Mouse (Mus musculus) heart, postnatal 10 days (tissue): ENCODE results near the gene Scube3. TPM values are rescaled to one million over a fixed set of nuclear protein-coding genes. Genes with fewer than 3 reads are reported as not detected.
A peak's percentile ranks its signal among the peaks of the same experiment; 100 is the strongest.

Source experiments
- DNase-seq, 2 experiments: peaks; one replicate each; pipeline ENCODE4 v3.0.0; 2021
- intact Hi-C: fragments of 180-260 bp; cut with DNase I; formaldehyde crosslinking; loops from one replicate; pipeline ENCODE4 v1.15.1; 2025
- total RNA-seq, 2 experiments: library from RNA; stranded (reverse); gene quantifications; 2 replicates each; pipeline ENCODE4 v1.2.3; 2021

The Scube3 gene
- total RNA-seq, 2 experiments from 2014 or later: 0.82 to 1.0 TPM

- intact Hi-C loops: no loop called here
- DNase-seq: no peak
Observed at GRCm38 (mm10) chr17:28130391-28131125, 11.4 kb upstream of the Scube3 start.

GRCm38 (mm10) chr17:28131156-28131555, 10.8 kb upstream of the Scube3 start:
- no peak for DNase-seq
- intact Hi-C loops: no loop called here

GRCm38 (mm10) chr17:28133193-28133592, 8.7 kb upstream of the Scube3 start:
- peak; percentile 67 to 81 for DNase-seq

GRCm38 (mm10) chr17:28135496-28135895, 6.4 kb upstream of the Scube3 start:
- no peak for DNase-seq
- intact Hi-C loops: no loop called here

More at GRCm38 (mm10) chr17:28133193-28133592, 8.7 kb upstream of the Scube3 start:
- intact Hi-C loops: loop anchor here (1.0 kb wide), 1 partner anchor 48 kb away; no protein-coding TSS in a partner anchor

GRCm38 (mm10) chr17:28136266-28136665, 5.7 kb upstream of the Scube3 start:
- intact Hi-C loops: no loop called here
- DNase-seq: peak; percentile 13 to 30

- intact Hi-C loops: no loop called here
- no peak for DNase-seq
Observed at GRCm38 (mm10) chr17:28138013-28138412, 3.9 kb upstream of the Scube3 start.

DNA sequence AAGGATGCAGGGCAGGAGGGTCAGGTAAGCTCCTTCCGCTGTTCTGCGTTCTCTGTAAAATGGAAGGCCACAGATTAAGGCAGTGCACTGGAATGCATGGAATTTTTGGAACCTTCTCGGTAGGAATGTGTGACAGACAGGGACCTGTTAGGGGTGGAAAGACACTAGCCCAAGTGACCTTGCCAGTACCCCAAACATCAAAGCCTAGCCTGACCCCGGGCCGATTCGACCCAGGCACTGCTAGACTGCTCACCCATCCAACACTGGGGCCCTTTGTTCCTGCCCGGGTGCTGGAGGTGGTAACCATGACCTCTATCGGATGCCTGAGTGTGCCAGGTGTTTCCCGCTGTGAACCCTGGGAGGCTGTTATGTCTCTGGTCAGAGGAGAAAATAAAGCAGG, 3.3 kb upstream of the Scube3 start:
- intact Hi-C loops: no loop called here
- no peak for DNase-seq

DNA sequence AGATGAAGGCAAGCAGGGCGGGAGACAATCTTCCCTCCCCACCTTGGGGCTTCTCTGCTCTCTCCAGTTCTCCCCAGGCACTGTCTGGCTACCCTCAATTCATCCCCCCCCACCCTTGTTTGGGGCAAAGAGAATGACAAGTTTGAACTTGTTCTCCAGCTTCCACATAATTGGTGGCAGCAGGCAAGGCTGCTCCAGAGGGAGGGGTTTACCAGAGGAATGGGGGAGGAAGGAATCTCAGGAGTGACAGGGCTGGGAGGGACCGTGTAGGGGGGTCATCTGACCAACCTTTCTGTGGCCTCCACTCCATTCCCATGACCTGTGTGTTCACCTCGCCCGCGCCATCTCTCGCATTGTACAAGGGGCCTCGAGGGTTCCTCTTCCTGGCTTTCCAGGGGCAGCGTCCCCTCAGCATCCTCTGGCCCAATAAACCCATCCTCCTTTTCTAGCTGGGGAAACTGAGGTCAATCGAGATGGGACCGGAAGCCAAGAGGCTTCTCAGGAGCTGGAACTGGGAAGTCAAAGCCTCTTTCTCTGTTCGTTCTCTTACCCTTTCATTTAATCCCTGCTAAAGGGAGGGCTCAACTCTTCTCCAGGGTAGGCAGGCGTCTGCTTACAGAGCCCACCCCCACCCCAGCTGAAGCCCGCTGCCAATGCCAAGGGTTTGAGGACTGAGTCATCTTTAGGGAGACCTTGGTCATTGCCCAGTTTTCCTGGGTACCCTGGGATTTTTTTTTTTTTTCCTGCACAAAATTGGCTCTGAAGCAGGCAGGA, 1.3 kb upstream of the Scube3 start:
- intact Hi-C loops: no loop called here
- DNase-seq: no peak

- DNase-seq: no peak
- intact Hi-C loops: no loop called here
Observed at GRCm38 (mm10) chr17:28141205-28141650, 713 bp upstream of the Scube3 start.

GRCm38 (mm10) chr17:28142700-28143610, 1.0 kb downstream of the Scube3 start:
- DNase-seq: no peak
- intact Hi-C loops: no loop called here

DNA sequence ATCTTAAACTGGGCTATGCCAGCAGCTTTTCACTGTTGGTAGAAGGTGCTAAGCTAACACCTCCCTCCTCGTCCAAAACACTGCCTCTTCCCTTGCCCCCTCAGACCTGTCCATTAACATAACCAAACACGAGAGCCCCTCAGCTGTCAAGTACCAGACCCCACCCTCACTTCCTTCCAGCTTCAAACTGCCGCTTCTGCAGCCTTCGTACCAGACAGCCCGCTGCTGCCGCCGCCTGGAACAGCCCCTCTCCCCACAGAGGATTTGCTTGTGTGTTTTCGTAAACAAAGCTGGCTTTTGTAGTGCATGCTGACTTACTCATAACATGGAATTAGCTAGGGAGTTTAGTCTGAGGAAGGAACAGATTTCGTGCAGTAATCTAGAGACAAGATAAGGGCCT, 1.8 kb downstream of the Scube3 start:
- DNase-seq: no peak
- intact Hi-C loops: no loop called here

DNA sequence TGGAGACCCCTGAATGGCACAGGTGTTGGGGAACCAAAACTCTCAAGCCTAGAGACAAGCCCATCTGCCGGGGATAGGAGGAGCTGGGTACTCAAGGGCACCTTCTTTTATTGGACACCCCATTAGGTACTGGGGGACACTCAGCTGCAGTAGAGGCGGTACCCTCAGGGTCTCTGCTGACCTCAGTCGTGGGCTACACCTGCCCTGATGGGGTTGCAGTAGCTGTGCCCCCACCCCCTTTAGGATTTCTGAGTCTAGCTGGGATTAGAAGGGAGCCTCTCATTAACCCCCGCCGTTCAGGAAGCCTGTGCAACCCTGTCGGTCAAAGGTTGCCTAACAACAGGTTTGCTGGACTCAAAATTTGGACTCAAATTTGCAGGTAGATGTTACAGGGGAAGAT, 2.3 kb downstream of the Scube3 start:
- no peak for DNase-seq
- intact Hi-C loops: no loop called here

DNA sequence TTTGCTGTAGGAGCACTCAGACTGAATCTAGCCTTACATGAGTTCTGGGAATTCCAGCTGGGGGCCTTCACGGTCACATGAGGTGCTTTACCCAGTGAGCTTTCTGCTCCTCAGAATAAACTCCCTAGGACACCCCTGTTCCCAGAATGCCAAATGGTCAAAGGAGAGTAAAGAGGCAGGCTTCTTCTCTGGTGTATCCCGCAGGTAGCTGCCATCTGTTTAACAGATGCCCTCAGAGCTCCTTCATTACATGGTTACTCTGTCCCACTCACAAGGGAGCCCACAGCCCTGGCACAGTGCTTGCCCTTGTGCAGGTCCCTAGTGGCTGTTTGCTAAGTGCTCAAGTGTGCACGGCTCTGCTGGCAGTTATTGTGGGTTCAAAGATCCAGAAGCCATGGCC, 6.3 kb downstream of the Scube3 start:
- intact Hi-C loops: no loop called here

GRCm38 (mm10) chr17:28149734-28150133, 7.8 kb downstream of the Scube3 start:
- DNase-seq: no peak
- intact Hi-C loops: no loop called here

More for the DNA sequence above, 6.3 kb downstream of the Scube3 start:
- no peak for DNase-seq

DNA sequence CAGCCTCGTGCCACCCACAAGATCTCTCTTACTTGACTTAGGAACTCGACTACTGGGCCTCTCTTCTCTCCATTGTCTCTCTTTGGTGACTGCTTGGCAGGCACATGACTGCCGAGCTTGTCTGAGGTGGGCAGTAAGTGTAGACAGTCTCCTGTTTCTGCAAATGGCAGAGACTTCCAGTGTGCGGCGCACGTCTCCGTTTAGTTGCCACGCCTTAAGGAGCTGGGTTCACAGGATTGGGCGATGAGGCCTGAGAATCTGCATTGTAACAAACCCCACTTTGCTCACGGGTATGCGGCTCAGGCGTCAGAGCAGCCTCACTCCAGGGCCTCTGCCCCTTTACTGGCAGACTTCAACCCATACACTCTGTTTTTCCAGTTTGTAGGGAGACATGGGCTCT, 8.5 kb downstream of the Scube3 start:
- DNase-seq: no peak
- intact Hi-C loops: no loop called here

GRCm38 (mm10) chr17:28153095-28153494, 11.2 kb downstream of the Scube3 start:
- DNase-seq: no peak
- intact Hi-C loops: no loop called here

- intact Hi-C loops: no loop called here
- no peak for DNase-seq
Observed at GRCm38 (mm10) chr17:28154970-28155369, 13.0 kb downstream of the Scube3 start.

DNA sequence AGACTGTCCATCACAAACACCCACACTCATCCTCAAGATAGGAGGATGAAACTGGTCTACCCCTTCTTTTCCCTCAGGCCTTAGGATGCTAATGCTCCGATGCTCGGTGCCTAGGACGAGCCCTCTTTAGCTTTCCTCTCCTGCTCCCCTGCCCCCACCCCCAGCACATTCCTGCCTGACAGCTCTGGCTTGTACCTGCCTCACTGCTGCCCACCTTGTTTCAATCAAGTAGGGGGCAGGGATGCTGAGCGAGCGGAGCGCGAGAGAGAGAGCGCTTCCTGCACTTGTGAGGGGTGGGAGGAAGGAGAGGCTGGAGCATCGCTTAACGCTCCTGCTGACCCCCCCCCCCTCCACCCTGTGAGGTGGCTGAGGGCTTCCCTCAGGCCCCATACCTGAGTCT, 18.4 kb downstream of the Scube3 start:
- no peak for DNase-seq
- intact Hi-C loops: no loop called here

- intact Hi-C loops: no loop called here
- DNase-seq: no peak
Observed at GRCm38 (mm10) chr17:28161310-28161881, 19.5 kb downstream of the Scube3 start.

DNA sequence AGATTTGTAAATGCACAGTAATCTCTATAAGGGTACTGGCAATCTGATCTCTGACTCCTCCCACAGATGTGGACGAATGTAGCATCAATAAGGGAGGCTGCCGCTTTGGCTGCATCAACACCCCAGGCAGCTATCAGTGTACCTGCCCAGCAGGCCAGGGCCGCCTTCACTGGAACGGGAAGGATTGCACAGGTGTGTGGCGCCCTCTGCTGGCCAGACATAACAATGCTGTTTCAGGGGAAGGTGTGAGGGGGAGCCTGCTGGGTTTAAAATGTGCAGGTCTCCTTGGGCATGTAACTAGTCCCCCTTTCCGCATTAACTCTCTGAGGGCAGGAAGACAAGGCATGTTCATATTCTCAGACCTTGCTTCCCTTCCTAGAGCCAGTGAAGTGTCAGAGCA, 21.7 kb downstream of the Scube3 start:
- intact Hi-C loops: loop anchor here (1.0 to 2.0 kb wide), 2 partner anchors 78 to 173 kb away; no protein-coding TSS in a partner anchor
- DNase-seq: peak; percentile 77 to 88
